In genomic region chr2:167640279-167640678, GRCm38 (mm10) we compare ENCODE assay signal across 9 mouse cellular contexts. TPM values are rescaled to one million over a fixed set of nuclear protein-coding genes. Genes with fewer than 3 reads are reported as not detected.
DNase-seq lines count a peak whose midpoint lies in the region; ATAC-seq lines count a peak whose summit lies in the region.
"Had no signal": no experiment of that assay in that cellular context is flagged by ENCODE, and none has a peak within 500 bp of the region (broad histone marks: within the 10 kb centered on the region; RNA-seq: fewer than 3 reads in every experiment).

No protein-coding gene starts in this region.

- H3K4me3 ChIP-seq in forebrain, embryonic 11.5 days (ENCODE audit: low read depth, low read length): no peak overlapping the region
- H3K4me3 ChIP-seq in forebrain, embryonic 13.5 days: no peak overlapping the region
- H3K4me3 ChIP-seq in midbrain, embryonic 10.5 days: no peak overlapping the region
- no peak overlapping the region for H3K4me3 ChIP-seq in midbrain, embryonic 15.5 days
- H3K4me3 ChIP-seq in embryonic facial prominence, embryonic 11.5 days (ENCODE audit: low read depth, low read length): no peak overlapping the region
- H3K4me3 ChIP-seq: erythroblast, embryonic 14.5 days had no signal

- peak; percentile 70 for DNase-seq in forebrain, embryonic 11.5 days (ENCODE audit: low spot score)
- DNase-seq in midbrain, embryonic 10.5 days (ENCODE audit: low spot score): peak; percentile 38
- peak; percentile 58 for DNase-seq in embryonic facial prominence, embryonic 11.5 days (ENCODE audit: low spot score)
- peak; percentile 72 for DNase-seq in testis, postnatal 10 days (ENCODE audit: low spot score)
- no peak for DNase-seq in adrenal gland, adult 2 months
- DNase-seq in left cerebral cortex, postnatal 36 days (ENCODE audit: low spot score in 2 of 2): no peak

- H3K27me3 ChIP-seq in forebrain, embryonic 11.5 days (ENCODE audit: control insufficient read depth, insufficient read depth, low read length): no peaks in the 10 kb centered on the region
- no peaks in the 10 kb centered on the region for H3K27me3 ChIP-seq in forebrain, embryonic 13.5 days
- H3K27me3 ChIP-seq in midbrain, embryonic 10.5 days (ENCODE audit: low read depth, poor library complexity, severe bottlenecking): no peaks in the 10 kb centered on the region; the same call in 1 of the 2 replicates
- no peaks in the 10 kb centered on the region for H3K27me3 ChIP-seq in midbrain, embryonic 15.5 days (replicated peaks)
- no peaks in the 10 kb centered on the region for H3K27me3 ChIP-seq in embryonic facial prominence, embryonic 11.5 days (ENCODE audit: control insufficient read depth, insufficient read depth, low read length)

- H3K36me3 ChIP-seq in forebrain, embryonic 11.5 days (ENCODE audit: control insufficient read depth, insufficient read depth, low read length): 0 out of 2 replicates have a peak, but pooled peaks cover 2% of the 10 kb centered on the region
- H3K36me3 ChIP-seq in forebrain, embryonic 13.5 days (ENCODE audit: poor library complexity, severe bottlenecking): peaks cover 24% of the 10 kb centered on the region
- H3K36me3 ChIP-seq in midbrain, embryonic 10.5 days: peaks cover 28% of the 10 kb centered on the region
- H3K36me3 ChIP-seq in midbrain, embryonic 15.5 days (replicated peaks): 0 out of 2 replicates have a peak, but pooled peaks cover 4% of the 10 kb centered on the region
- no peaks in the 10 kb centered on the region for H3K36me3 ChIP-seq in embryonic facial prominence, embryonic 11.5 days (replicated peaks; ENCODE audit: control insufficient read depth, insufficient read depth, low read depth, low read length)

- no peak for ATAC-seq in forebrain, embryonic 11.5 days (replicated peaks; ENCODE audit: low FRiP score)
- no peak for ATAC-seq in forebrain, embryonic 13.5 days
- ATAC-seq in midbrain, embryonic 15.5 days (replicated peaks): no peak
- no peak for ATAC-seq in embryonic facial prominence, embryonic 11.5 days (replicated peaks; ENCODE audit: insufficient number of reproducible peaks, low FRiP score, low TSS enrichment, low read depth)

- no peak overlapping the region for H3K27ac ChIP-seq in forebrain, embryonic 11.5 days (ENCODE audit: low read depth, low read length)
- H3K27ac ChIP-seq in forebrain, embryonic 13.5 days: no peak overlapping the region
- H3K27ac ChIP-seq in midbrain, embryonic 10.5 days (replicated peaks): no peak overlapping the region
- H3K27ac ChIP-seq in midbrain, embryonic 15.5 days: no peak overlapping the region
- H3K27ac ChIP-seq in embryonic facial prominence, embryonic 11.5 days (replicated peaks; ENCODE audit: low read depth, low read length): no peak overlapping the region

- H3K4me1 ChIP-seq in forebrain, embryonic 11.5 days (replicated peaks; ENCODE audit: control insufficient read depth, insufficient read depth, low read length): no peaks in the 10 kb centered on the region
- H3K4me1 ChIP-seq in forebrain, embryonic 13.5 days: no peaks in the 10 kb centered on the region
- no peaks in the 10 kb centered on the region for H3K4me1 ChIP-seq in midbrain, embryonic 10.5 days
- H3K4me1 ChIP-seq in midbrain, embryonic 15.5 days: no peaks in the 10 kb centered on the region
- no peaks in the 10 kb centered on the region for H3K4me1 ChIP-seq in embryonic facial prominence, embryonic 11.5 days (ENCODE audit: control insufficient read depth, insufficient read depth, low read length)

- no peaks in the 10 kb centered on the region for H3K9me3 ChIP-seq in forebrain, embryonic 11.5 days (ENCODE audit: control insufficient read depth, low read length)
- no peaks in the 10 kb centered on the region for H3K9me3 ChIP-seq in forebrain, embryonic 13.5 days (replicated peaks)
- no peaks in the 10 kb centered on the region for H3K9me3 ChIP-seq in midbrain, embryonic 10.5 days (replicated peaks)
- H3K9me3 ChIP-seq in midbrain, embryonic 15.5 days: no peaks in the 10 kb centered on the region
- no peaks in the 10 kb centered on the region for H3K9me3 ChIP-seq in embryonic facial prominence, embryonic 11.5 days (replicated peaks; ENCODE audit: control insufficient read depth, low read length)

- no peak overlapping the region for H3K4me2 ChIP-seq in forebrain, embryonic 11.5 days (ENCODE audit: low read depth, low read length, severe bottlenecking)
- H3K4me2 ChIP-seq in forebrain, embryonic 13.5 days: no peak overlapping the region
- H3K4me2 ChIP-seq in midbrain, embryonic 15.5 days: no peak overlapping the region
- no peak overlapping the region for H3K4me2 ChIP-seq in embryonic facial prominence, embryonic 11.5 days (ENCODE audit: low read depth, low read length)

- H3K9ac ChIP-seq in forebrain, embryonic 11.5 days (ENCODE audit: low read length): no peak overlapping the region
- no peak overlapping the region for H3K9ac ChIP-seq in forebrain, embryonic 13.5 days
- H3K9ac ChIP-seq in midbrain, embryonic 15.5 days: no peak overlapping the region
- no peak overlapping the region for H3K9ac ChIP-seq in embryonic facial prominence, embryonic 11.5 days (replicated peaks; ENCODE audit: low read length)

- intact Hi-C loops in left cerebral cortex, postnatal 36 days (cut with DNase I): loop anchor here (2.0 kb wide), 1 partner anchor 35 kb away; no protein-coding TSS in a partner anchor

- 75% methylated on average over 3 of the region's 3 CpGs for WGBS in forebrain, embryonic 11.5 days
- 84% methylated on average over 3 of the region's 3 CpGs for WGBS in forebrain, embryonic 13.5 days
- 75% methylated on average over 3 of the region's 3 CpGs for WGBS in midbrain, embryonic 10.5 days
- WGBS in midbrain, embryonic 15.5 days: 84% methylated on average over 3 of the region's 3 CpGs
- WGBS in embryonic facial prominence, embryonic 11.5 days: 87% methylated on average over 3 of the region's 3 CpGs

RNA-seq across cellular contexts. Expression of gene Ube2v1, which starts 8.4 kb away (rescaled TPM):
- 333 and 334 TPM in 2 replicates for polyA plus RNA-seq in forebrain, embryonic 11.5 days (2014; fragmentation: Nextera tagmentation; extraction: Ambion mirVana)
- polyA plus RNA-seq in forebrain, embryonic 13.5 days (2015; fragmentation: Nextera tagmentation; extraction: Ambion mirVana): 278 and 309 TPM in 2 replicates
- 410 and 413 TPM in 2 replicates for polyA plus RNA-seq in midbrain, embryonic 10.5 days (2016; fragmentation: Nextera tagmentation; extraction: Ambion mirVana)
- 327 TPM in 2 replicates for polyA plus RNA-seq in midbrain, embryonic 15.5 days (2015; fragmentation: Nextera tagmentation; extraction: Ambion mirVana)
- polyA plus RNA-seq in embryonic facial prominence, embryonic 11.5 days (2014; fragmentation: Nextera tagmentation; extraction: Ambion mirVana): 223 and 235 TPM in 2 replicates
- 100 to 1,000 TPM; 191 to 208 TPM for total RNA-seq in adrenal gland, adult 2 months (2021)
- 94.4 and 133 TPM in 2 replicates for polyA plus RNA-seq in adrenal gland, adult 2 months (2012; rRNA removed)
- total RNA-seq in left cerebral cortex, postnatal 36 days (2021): 100 to 1,000 TPM; 246 to 259 TPM

RNA-seq across cellular contexts. Expression of gene Gm20431, which starts 21.0 kb away (rescaled TPM):
- polyA plus RNA-seq in forebrain, embryonic 11.5 days (2014; fragmentation: Nextera tagmentation; extraction: Ambion mirVana): 6.6 and 15.1 TPM in 2 replicates
- 5.5 and 8.2 TPM in 2 replicates for polyA plus RNA-seq in forebrain, embryonic 13.5 days (2015; fragmentation: Nextera tagmentation; extraction: Ambion mirVana)
- polyA plus RNA-seq in midbrain, embryonic 10.5 days (2016; fragmentation: Nextera tagmentation; extraction: Ambion mirVana): 2.4 and 3.6 TPM in 2 replicates
- 10.5 and 10.7 TPM in 2 replicates for polyA plus RNA-seq in midbrain, embryonic 15.5 days (2015; fragmentation: Nextera tagmentation; extraction: Ambion mirVana)
- polyA plus RNA-seq in embryonic facial prominence, embryonic 11.5 days (2014; fragmentation: Nextera tagmentation; extraction: Ambion mirVana): 5.2 and 5.6 TPM in 2 replicates
- 10 to 100 TPM; 20.0 to 21.0 TPM for total RNA-seq in adrenal gland, adult 2 months (2021)
- 31.2 and 38.6 TPM in 2 replicates for polyA plus RNA-seq in adrenal gland, adult 2 months (2012; rRNA removed)
- 10 to 100 TPM; 42.3 to 46.8 TPM for total RNA-seq in left cerebral cortex, postnatal 36 days (2021)
- polyA plus RNA-seq: erythroblast, embryonic 14.5 days had no signal

RNA-seq across cellular contexts. Expression of gene Cebpb, which starts 48.4 kb away (rescaled TPM):
- polyA plus RNA-seq in forebrain, embryonic 11.5 days (2014; fragmentation: Nextera tagmentation; extraction: Ambion mirVana): 1.7 and 2.6 TPM in 2 replicates
- 0.11 and 0.14 TPM in 2 replicates for polyA plus RNA-seq in forebrain, embryonic 13.5 days (2015; fragmentation: Nextera tagmentation; extraction: Ambion mirVana)
- polyA plus RNA-seq in midbrain, embryonic 10.5 days (2016; fragmentation: Nextera tagmentation; extraction: Ambion mirVana): 0.30 and 0.48 TPM in 2 replicates
- 1.3 and 2.0 TPM in 2 replicates for polyA plus RNA-seq in midbrain, embryonic 15.5 days (2015; fragmentation: Nextera tagmentation; extraction: Ambion mirVana)
- polyA plus RNA-seq in embryonic facial prominence, embryonic 11.5 days (2014; fragmentation: Nextera tagmentation; extraction: Ambion mirVana): 3.1 and 4.4 TPM in 2 replicates
- total RNA-seq in adrenal gland, adult 2 months (2021): 100 to 1,000 TPM; 366 to 466 TPM
- 3,420 and 4,353 TPM in 2 replicates for polyA plus RNA-seq in adrenal gland, adult 2 months (2012; rRNA removed)
- 10 to 100 TPM; 12.9 to 18.8 TPM for total RNA-seq in left cerebral cortex, postnatal 36 days (2021)

RNA-seq across cellular contexts. Expression of gene Tmem189, which starts 49.3 kb away (rescaled TPM):
- 35.1 and 39.2 TPM in 2 replicates for polyA plus RNA-seq in forebrain, embryonic 11.5 days (2014; fragmentation: Nextera tagmentation; extraction: Ambion mirVana)
- polyA plus RNA-seq in forebrain, embryonic 13.5 days (2015; fragmentation: Nextera tagmentation; extraction: Ambion mirVana): 22.1 and 24.0 TPM in 2 replicates
- polyA plus RNA-seq in midbrain, embryonic 10.5 days (2016; fragmentation: Nextera tagmentation; extraction: Ambion mirVana): 35.7 and 35.8 TPM in 2 replicates
- 33.4 and 37.9 TPM in 2 replicates for polyA plus RNA-seq in midbrain, embryonic 15.5 days (2015; fragmentation: Nextera tagmentation; extraction: Ambion mirVana)
- 31.9 and 34.1 TPM in 2 replicates for polyA plus RNA-seq in embryonic facial prominence, embryonic 11.5 days (2014; fragmentation: Nextera tagmentation; extraction: Ambion mirVana)
- total RNA-seq in adrenal gland, adult 2 months (2021): 10 to 100 TPM; 29.9 to 30.1 TPM
- 72.0 and 77.3 TPM in 2 replicates for polyA plus RNA-seq in adrenal gland, adult 2 months (2012; rRNA removed)
- total RNA-seq in left cerebral cortex, postnatal 36 days (2021): 10 to 100 TPM; 45.2 to 48.3 TPM

Comparison
In these comparisons a context has a peak if more than half of its experiments do, and no peak if none do; other contexts are left out.
1. DNase-seq: peak in forebrain, embryonic 11.5 days (single experiment), midbrain, embryonic 10.5 days (single experiment), embryonic facial prominence, embryonic 11.5 days (single experiment) and testis, postnatal 10 days (single experiment); none in adrenal gland, adult 2 months (single experiment) and left cerebral cortex, postnatal 36 days (0 of 2).
2. RNA of gene Cebpb, which starts 48.4 kb away (polyA plus RNA-seq): 3,420 to 4,353 TPM in adrenal gland, adult 2 months; 3.1 to 4.4 TPM in embryonic facial prominence, embryonic 11.5 days, 1.7 to 2.6 TPM in forebrain, embryonic 11.5 days, 1.3 to 2.0 TPM in midbrain, embryonic 15.5 days, 0.30 to 0.48 TPM in midbrain, embryonic 10.5 days and 0.11 to 0.14 TPM in forebrain, embryonic 13.5 days; every median in the first group is over 100 times any median in the second.